Mouse (Mus musculus) A20 (cell line): ENCODE results near the gene Map3k13.

Source experiments
- DNase-seq: peaks from one replicate; pipeline ENCODE4 v3.0.0-alpha.2; 2011; ENCODE audit warnings: low read depth, low spot score

The Map3k13 gene

GRCm38 (mm10) chr16:21905996-21906395, 111.8 kb downstream of the Map3k13 start:
- no peak for DNase-seq

DNA sequence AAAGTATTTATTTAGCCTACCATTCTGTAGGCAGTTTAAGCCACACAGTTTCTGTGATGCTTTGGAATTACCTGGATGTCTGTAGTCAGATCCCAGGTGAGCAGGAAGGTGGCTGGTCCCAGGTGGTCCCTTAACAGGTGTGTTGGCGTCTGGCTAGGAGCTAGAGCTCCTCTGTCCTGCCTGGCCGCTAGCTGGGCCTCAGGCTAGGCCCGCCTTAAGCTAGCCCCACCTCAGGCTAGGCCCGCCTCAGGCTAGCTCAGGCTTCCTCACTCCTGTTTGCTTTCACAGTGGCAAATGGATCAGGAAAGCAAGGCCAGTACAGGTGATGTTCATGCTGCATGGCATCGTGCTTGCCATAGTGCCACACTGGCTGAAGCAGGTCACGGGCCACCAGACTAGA, 112.8 kb downstream of the Map3k13 start:
- DNase-seq: no peak

DNA sequence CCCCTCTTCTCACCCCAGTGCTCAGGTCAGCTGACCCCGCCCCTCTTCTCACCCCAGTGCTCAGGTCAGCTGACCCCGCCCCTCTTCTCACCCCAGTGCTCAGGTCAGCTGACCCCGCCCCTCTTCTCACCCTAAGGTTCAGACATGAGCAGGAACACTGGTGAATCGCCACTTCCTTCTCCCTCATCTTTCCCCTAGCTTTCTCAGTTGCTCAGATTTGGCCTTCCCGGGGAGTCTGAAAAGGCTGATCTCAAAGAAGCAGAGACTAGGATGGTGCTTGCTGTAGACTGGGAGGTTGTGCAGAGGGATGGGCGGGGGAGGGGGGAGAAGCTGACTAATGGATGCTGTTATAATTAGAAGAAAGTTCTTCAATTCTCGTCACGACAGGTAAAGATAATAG, 114.8 kb downstream of the Map3k13 start:
- DNase-seq: peak; percentile 26

DNA sequence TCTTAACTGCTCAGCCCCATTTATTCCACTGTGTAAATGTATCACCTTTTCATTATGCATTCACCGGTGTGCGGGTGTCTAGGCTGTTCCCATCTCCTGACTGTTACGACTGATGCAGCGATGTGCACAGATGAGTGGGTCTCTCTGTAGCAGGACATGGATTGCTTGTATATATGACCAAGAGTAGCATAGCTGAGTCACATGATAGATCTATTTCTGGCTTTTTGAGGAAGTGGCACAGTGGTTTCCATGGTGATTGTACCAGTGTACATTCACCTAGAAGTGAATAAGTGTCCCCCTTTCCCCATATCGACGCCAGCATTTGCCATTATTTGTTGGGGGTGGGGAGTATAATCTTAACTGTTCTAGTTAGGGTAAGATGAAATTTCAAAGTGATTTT, 119.2 kb downstream of the Map3k13 start:
- peak; percentile 51 for DNase-seq

DNA sequence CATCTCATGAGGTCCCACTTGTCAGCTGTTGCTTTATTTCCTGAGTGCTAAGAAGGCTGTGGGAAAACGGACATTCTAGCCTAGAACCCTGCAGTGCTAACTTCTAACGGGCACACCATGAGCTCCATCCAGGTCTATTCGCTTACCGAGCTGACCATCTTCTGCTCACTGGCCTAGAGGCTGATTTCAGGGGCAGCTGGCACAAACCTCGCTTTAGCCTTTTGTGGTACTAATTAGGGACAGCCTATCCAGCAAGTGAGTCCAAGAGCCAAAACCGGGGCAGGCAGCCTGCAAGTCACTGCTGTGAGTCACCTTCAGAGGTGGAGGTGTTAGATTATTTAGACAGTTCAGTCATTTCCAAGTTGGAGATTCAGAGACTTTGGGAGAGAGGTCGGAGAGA, 122.5 kb downstream of the Map3k13 start:
- no peak for DNase-seq

GRCm38 (mm10) chr16:21928471-21928870, 134.3 kb downstream of the Map3k13 start:
- DNase-seq: no peak

- peak; percentile 92 for DNase-seq
These were observed 152.9 kb downstream of the Map3k13 start, which contains the start of gene Tmem41a for GRCm38 (mm10) chr16:21946761-21947715. Tmem41a (minus strand) TSS chr16:21947552.

GRCm38 (mm10) chr16:21955591-21955990, 161.4 kb downstream of the Map3k13 start:
- no peak for DNase-seq

GRCm38 (mm10) chr16:21965576-21965975, 171.4 kb downstream of the Map3k13 start:
- DNase-seq: no peak

- DNase-seq: no peak
These were observed 175.7 kb downstream of the Map3k13 start for GRCm38 (mm10) chr16:21969874-21970273.

- DNase-seq: no peak
These were observed 176.4 kb downstream of the Map3k13 start for GRCm38 (mm10) chr16:21970536-21970935.

DNA sequence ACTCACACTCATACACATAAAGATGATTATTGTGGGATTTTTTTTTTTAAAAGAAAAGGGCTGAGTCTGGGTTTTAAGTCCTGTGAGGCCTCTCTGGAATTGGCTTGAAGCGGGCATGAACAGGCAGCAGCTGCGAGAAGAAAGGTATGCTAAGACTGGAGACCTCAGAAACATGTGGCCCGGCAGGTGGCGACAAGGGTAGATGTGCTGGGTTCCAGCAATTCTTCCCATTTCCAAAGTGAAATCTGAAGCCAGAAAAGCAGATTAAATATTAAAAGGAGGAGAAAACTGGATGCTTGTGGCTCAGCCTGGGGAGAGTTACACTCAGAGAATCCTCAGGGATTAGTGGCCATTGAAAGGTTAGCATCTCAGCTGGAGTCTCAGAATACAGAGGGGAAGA, 177.3 kb downstream of the Map3k13 start:
- DNase-seq: no peak

GRCm38 (mm10) chr16:21976203-21976602, 182.1 kb downstream of the Map3k13 start:
- DNase-seq: no peak

GRCm38 (mm10) chr16:21977347-21977746, 183.2 kb downstream of the Map3k13 start:
- DNase-seq: no peak
